Mouse (Mus musculus): ENCODE results near the gene Pnrc2.
A peak's percentile ranks its signal among the peaks of the same experiment; 100 is the strongest.

Pnrc2 gene

GRCm38 (mm10) chr4:135891539-135891938 is 17.9 kb upstream of the Pnrc2 start:
- no peak for DNase-seq (ENCODE audit: low read depth)

- peak; percentile 71 for DNase-seq (ENCODE audit: low read depth)
These were observed 16.2 kb upstream of the Pnrc2 start for GRCm38 (mm10) chr4:135889884-135890283.

GRCm38 (mm10) chr4:135889146-135889883 is 15.7 kb upstream of the Pnrc2 start:
- DNase-seq (ENCODE audit: low read depth): no peak

- no peak for DNase-seq (ENCODE audit: low read depth)
These were observed 14.9 kb upstream of the Pnrc2 start for GRCm38 (mm10) chr4:135888448-135889057.

- no peak for DNase-seq (ENCODE audit: low read depth)
These were observed 12.5 kb upstream of the Pnrc2 start for GRCm38 (mm10) chr4:135886184-135886583.

- DNase-seq (ENCODE audit: low read depth): no peak
These were observed 12.0 kb upstream of the Pnrc2 start for GRCm38 (mm10) chr4:135885676-135886075.

GRCm38 (mm10) chr4:135884531-135884930 is 10.9 kb upstream of the Pnrc2 start:
- no peak for DNase-seq (ENCODE audit: low read depth)

GRCm38 (mm10) chr4:135883881-135884516 is 10.3 kb upstream of the Pnrc2 start:
- no peak for DNase-seq (ENCODE audit: low read depth)

GRCm38 (mm10) chr4:135883401-135883851 is 9.8 kb upstream of the Pnrc2 start:
- no peak for DNase-seq (ENCODE audit: low read depth)

- no peak for DNase-seq (ENCODE audit: low read depth)
These were observed 8.4 kb upstream of the Pnrc2 start for GRCm38 (mm10) chr4:135882023-135882422.

- DNase-seq (ENCODE audit: low read depth): no peak
These were observed 6.9 kb upstream of the Pnrc2 start for GRCm38 (mm10) chr4:135880576-135880975.

- DNase-seq (ENCODE audit: low read depth): no peak
These were observed 6.4 kb upstream of the Pnrc2 start for GRCm38 (mm10) chr4:135880018-135880417.

GRCm38 (mm10) chr4:135879021-135879420 is 5.4 kb upstream of the Pnrc2 start:
- DNase-seq (ENCODE audit: low read depth): no peak

GRCm38 (mm10) chr4:135877742-135878141 is 4.1 kb upstream of the Pnrc2 start:
- DNase-seq (ENCODE audit: low read depth): no peak

GRCm38 (mm10) chr4:135876583-135877020 is 3.0 kb upstream of the Pnrc2 start:
- peak; percentile 88 for DNase-seq (ENCODE audit: low read depth)

- no peak for DNase-seq (ENCODE audit: low read depth)
These were observed 2.4 kb upstream of the Pnrc2 start for GRCm38 (mm10) chr4:135875991-135876582.

GRCm38 (mm10) chr4:135875546-135875945 is 1.9 kb upstream of the Pnrc2 start:
- DNase-seq (ENCODE audit: low read depth): no peak

GRCm38 (mm10) chr4:135874564-135875535 is 1.2 kb upstream of the Pnrc2 start:
- DNase-seq (ENCODE audit: low read depth): no peak

GRCm38 (mm10) chr4:135872589-135873391 is 860 bp downstream of the Pnrc2 start:
- DNase-seq (ENCODE audit: low read depth): no peak

- no peak for DNase-seq (ENCODE audit: low read depth)
These were observed 1.6 kb downstream of the Pnrc2 start for GRCm38 (mm10) chr4:135872015-135872414.

Measured in c-Kit-positive CD71-negative TER-119-negative erythroid progenitor cells, embryonic 14.5 days (primary cell).